In genomic region chr10:80017361-80017760, GRCm38 (mm10) we compare ENCODE assay signal across 9 mouse cellular contexts. TPM values are rescaled to one million over a fixed set of nuclear protein-coding genes. Genes with fewer than 3 reads are reported as not detected.
DNase-seq lines count a peak whose midpoint lies in the region; ATAC-seq and TF ChIP-seq lines count a peak whose summit lies in the region.
"Had no signal": no experiment of that assay in that cellular context is flagged by ENCODE, and none has a peak within 500 bp of the region (broad histone marks: within the 10 kb centered on the region; RNA-seq: fewer than 3 reads in every experiment).

No protein-coding gene starts in this region.

- peak overlapping the region; percentile 56 for H3K4me3 ChIP-seq in gastrocnemius, adult 2 months
- H3K4me3 ChIP-seq in spleen, adult 2 months (ENCODE audit: extremely low read depth, insufficient read depth, insufficient read length): peak overlapping the region; percentile 76
- no peak overlapping the region for H3K4me3 ChIP-seq in kidney, embryonic 16.5 days (ENCODE audit: low read length)
- H3K4me3 ChIP-seq: embryonic facial prominence, embryonic 13.5 days had no signal

- no peak for ATAC-seq in kidney, embryonic 16.5 days (ENCODE audit: low FRiP score, low TSS enrichment)

- TF ChIP-seq POLR2A in spleen, adult 2 months (IDR thresholded peaks at IDR 0.05; ENCODE audit: low read depth, low read length): no peak; the same call in 1 of the 2 replicates

- H3K4me1 ChIP-seq in spleen, adult 2 months (ENCODE audit: control insufficient read depth, insufficient read depth, insufficient read length): peaks cover 29% of the 10 kb centered on the region
- peaks cover 19% of the 10 kb centered on the region for H3K4me1 ChIP-seq in kidney, embryonic 16.5 days (ENCODE audit: insufficient read depth, low read length)

- H3K9me3 ChIP-seq in kidney, embryonic 16.5 days (ENCODE audit: low read length): no peaks in the 10 kb centered on the region
- H3K9me3 ChIP-seq: embryonic facial prominence, embryonic 13.5 days had no signal

- intact Hi-C loops in gastrocnemius, adult 2 months (cut with DNase I): no loop called here
- intact Hi-C loops in gastrocnemius, postnatal 14 days (cut with DNase I; ENCODE audit: low total_unique reads): no loop called here

- no peaks in the 10 kb centered on the region for H3K27me3 ChIP-seq in spleen, adult 2 months (ENCODE audit: control insufficient read depth, insufficient read depth, low read length)
- peaks cover 33% of the 10 kb centered on the region for H3K27me3 ChIP-seq in kidney, embryonic 16.5 days (ENCODE audit: insufficient read depth, low read length)

- H3K9ac ChIP-seq in kidney, embryonic 16.5 days (replicated peaks; ENCODE audit: low read length): no peak overlapping the region
- H3K9ac ChIP-seq: embryonic facial prominence, embryonic 13.5 days had no signal

- DNase-seq in gastrocnemius, adult 2 months: no peak
- no peak for DNase-seq in gastrocnemius, postnatal 14 days
- DNase-seq in c-Kit-positive CD71-positive TER-119-negative erythroid progenitor cells, embryonic 14.5 days (ENCODE audit: low read depth): peak; percentile 62
- DNase-seq in lung, adult 18-20 months: peak; percentile 83 to 86
- DNase-seq in spleen, adult 2 months (ENCODE audit: low read depth in 1 of 2, low spot score in 2 of 2): peak; percentile 81 to 94
- no peak for DNase-seq in urinary bladder, postnatal 10 days (ENCODE audit: low spot score)
- DNase-seq in left cerebral cortex, adult 18-20 months (ENCODE audit: low spot score in 2 of 2): no peak

- H3K36me3 ChIP-seq in spleen, adult 2 months (ENCODE audit: control insufficient read depth, insufficient read depth, low read length): peaks cover 42% of the 10 kb centered on the region
- H3K36me3 ChIP-seq in kidney, embryonic 16.5 days (ENCODE audit: insufficient read depth, low read length): no peaks in the 10 kb centered on the region
- H3K36me3 ChIP-seq: embryonic facial prominence, embryonic 13.5 days had no signal

- 6% methylated on average over 3 of the region's 3 CpGs for WGBS in spleen, adult 2 months
- WGBS in kidney, embryonic 16.5 days: 64% methylated on average over 3 of the region's 3 CpGs

- no peak for TF ChIP-seq CTCF in gastrocnemius, adult 2 months (IDR thresholded peaks at IDR 0.05)
- no peak for TF ChIP-seq CTCF in spleen, adult 2 months (IDR thresholded peaks at IDR 0.05; ENCODE audit: extremely low read depth, insufficient read depth, insufficient read length, insufficient replicate concordance)

- peak overlapping the region; percentile 38 for H3K27ac ChIP-seq in gastrocnemius, adult 2 months
- H3K27ac ChIP-seq in spleen, adult 2 months (ENCODE audit: insufficient read depth, low read length): peak overlapping the region; percentile 100
- no peak overlapping the region for H3K27ac ChIP-seq in kidney, embryonic 16.5 days (ENCODE audit: low read length)
- H3K27ac ChIP-seq: embryonic facial prominence, embryonic 13.5 days had no signal

- H3K4me2 ChIP-seq in kidney, embryonic 16.5 days (replicated peaks; ENCODE audit: low read depth, low read length): no peak overlapping the region
- H3K4me2 ChIP-seq: embryonic facial prominence, embryonic 13.5 days had no signal

RNA-seq across cellular contexts. Expression of gene Arhgap45, which starts 0.9 kb away (rescaled TPM):
- total RNA-seq in gastrocnemius, adult 2 months (2021): 1 to 10 TPM in 1 of 2 experiments, under 1 TPM in 1; 0.97 to 1.4 TPM
- total RNA-seq in gastrocnemius, postnatal 14 days (2021): 1 to 10 TPM; 1.7 to 1.9 TPM
- 492 and 574 TPM in 2 replicates for polyA plus RNA-seq in spleen, adult 2 months (2012; rRNA removed)
- 10.5 and 11.3 TPM in 2 replicates for polyA plus RNA-seq in kidney, embryonic 16.5 days (2015; fragmentation: Nextera tagmentation; extraction: Ambion mirVana)
- total RNA-seq in left cerebral cortex, adult 18-20 months (2021): 1 to 10 TPM; 3.7 to 4.1 TPM

RNA-seq across cellular contexts. Expression of gene Abca7, which starts 21.1 kb away (rescaled TPM):
- total RNA-seq in gastrocnemius, adult 2 months (2021): 1 to 10 TPM; 6.7 to 7.2 TPM
- total RNA-seq in gastrocnemius, postnatal 14 days (2021): 1 to 10 TPM; 4.2 TPM
- polyA plus RNA-seq in spleen, adult 2 months (2012; rRNA removed): 50.4 and 64.5 TPM in 2 replicates
- 4.2 and 4.4 TPM in 2 replicates for polyA plus RNA-seq in kidney, embryonic 16.5 days (2015; fragmentation: Nextera tagmentation; extraction: Ambion mirVana)
- total RNA-seq in left cerebral cortex, adult 18-20 months (2021): 10 to 100 TPM; 13.0 to 13.7 TPM

RNA-seq across cellular contexts. Expression of gene Polr2e, which starts 22.2 kb away (rescaled TPM):
- total RNA-seq in gastrocnemius, adult 2 months (2021): 10 to 100 TPM; 42.0 to 50.9 TPM
- 10 to 100 TPM; 45.3 to 55.6 TPM for total RNA-seq in gastrocnemius, postnatal 14 days (2021)
- polyA plus RNA-seq in spleen, adult 2 months (2012; rRNA removed): 139 and 182 TPM in 2 replicates
- 242 and 248 TPM in 2 replicates for polyA plus RNA-seq in kidney, embryonic 16.5 days (2015; fragmentation: Nextera tagmentation; extraction: Ambion mirVana)
- 10 to 100 TPM; 73.6 to 75.2 TPM for total RNA-seq in left cerebral cortex, adult 18-20 months (2021)

RNA-seq across cellular contexts. Expression of gene Cnn2, which starts 29.0 kb away (rescaled TPM):
- total RNA-seq in gastrocnemius, adult 2 months (2021): 1 to 10 TPM; 3.9 to 9.7 TPM
- 10 to 100 TPM; 19.2 to 24.8 TPM for total RNA-seq in gastrocnemius, postnatal 14 days (2021)
- 297 and 409 TPM in 2 replicates for polyA plus RNA-seq in spleen, adult 2 months (2012; rRNA removed)
- 309 and 332 TPM in 2 replicates for polyA plus RNA-seq in kidney, embryonic 16.5 days (2015; fragmentation: Nextera tagmentation; extraction: Ambion mirVana)
- total RNA-seq in left cerebral cortex, adult 18-20 months (2021): 1 to 10 TPM; 6.7 to 8.0 TPM

RNA-seq across cellular contexts. Expression of gene Gpx4, which starts 29.6 kb away (rescaled TPM):
- total RNA-seq in gastrocnemius, adult 2 months (2021): 100 to 1,000 TPM; 552 to 603 TPM
- 100 to 1,000 TPM; 389 TPM for total RNA-seq in gastrocnemius, postnatal 14 days (2021)
- polyA plus RNA-seq in spleen, adult 2 months (2012; rRNA removed): 238 and 259 TPM in 2 replicates
- 617 and 706 TPM in 2 replicates for polyA plus RNA-seq in kidney, embryonic 16.5 days (2015; fragmentation: Nextera tagmentation; extraction: Ambion mirVana)
- total RNA-seq in left cerebral cortex, adult 18-20 months (2021): 100 to 1,000 TPM; 554 to 575 TPM

Comparison
In these comparisons a context has a peak if more than half of its experiments do, and no peak if none do; other contexts are left out.
1. DNase-seq: peak in c-Kit-positive CD71-positive TER-119-negative erythroid progenitor cells, embryonic 14.5 days (single experiment), lung, adult 18-20 months (2 of 2) and spleen, adult 2 months (2 of 2); none in gastrocnemius, adult 2 months (single experiment), gastrocnemius, postnatal 14 days (single experiment), urinary bladder, postnatal 10 days (single experiment) and left cerebral cortex, adult 18-20 months (0 of 2).